21 mouse cellular contexts compared by ENCODE assay signal in the genomic region with DNA sequence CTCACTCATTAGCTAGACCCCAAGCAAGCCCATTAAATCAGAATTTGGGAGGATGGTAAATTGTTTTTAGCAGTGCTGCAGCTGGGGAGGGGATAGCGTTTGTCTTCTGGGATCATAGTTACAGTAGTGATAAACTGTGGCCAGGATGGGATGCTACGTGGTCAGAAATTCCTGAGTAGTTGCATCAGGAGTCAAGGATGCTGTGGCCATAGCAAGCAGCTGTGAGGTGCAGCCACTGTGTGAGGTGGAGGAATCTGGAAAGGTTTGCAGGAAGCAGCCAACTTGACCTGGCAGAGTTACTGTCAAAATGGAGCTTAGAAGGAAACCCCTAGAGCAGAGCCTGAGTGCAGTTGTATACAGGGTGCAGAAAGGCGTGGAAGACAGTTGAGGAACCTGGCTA.
"Had no signal": no experiment of that assay in that cellular context is flagged by ENCODE, and none has a peak within 500 bp of the region (broad histone marks: within the 10 kb centered on the region; RNA-seq: fewer than 3 reads in every experiment).

No protein-coding gene starts in this region.

- ATAC-seq: intestine, embryonic 15.5 days; intestine, postnatal 0 days had no signal

- H3K9me3 ChIP-seq: heart, embryonic 13.5 days; heart, embryonic 15.5 days; hindbrain, embryonic 10.5 days; hindbrain, embryonic 12.5 days; intestine, embryonic 15.5 days; limb, embryonic 10.5 days; limb, embryonic 12.5 days had no signal

- H3K4me3 ChIP-seq: gastrocnemius, adult 2 months; heart, adult 2 months; heart, embryonic 13.5 days; heart, embryonic 15.5 days; hindbrain, embryonic 10.5 days; hindbrain, embryonic 12.5 days; intestine, embryonic 15.5 days; layer of hippocampus, adult 2 months; left cerebral cortex, adult 2 months; limb, embryonic 10.5 days; limb, embryonic 12.5 days had no signal

- H3K4me2 ChIP-seq: heart, embryonic 11.5 days; heart, embryonic 13.5 days; heart, embryonic 15.5 days; hindbrain, embryonic 12.5 days; hindbrain, embryonic 14.5 days; intestine, embryonic 15.5 days; limb, embryonic 12.5 days; liver, embryonic 11.5 days had no signal

- DNase-seq: gastrocnemius, adult 2 months; gastrocnemius, postnatal 10 days; gastrocnemius, postnatal 25 days; heart, adult 2 months; heart, postnatal 36 days; kidney, adult 18-20 months; kidney, adult 8-10 months; liver had no signal

- H3K9ac ChIP-seq: heart, embryonic 13.5 days; heart, embryonic 15.5 days; hindbrain, embryonic 12.5 days; hindbrain, embryonic 14.5 days; intestine, embryonic 15.5 days; limb, embryonic 12.5 days had no signal

- H3K27me3 ChIP-seq: heart, embryonic 13.5 days; heart, embryonic 15.5 days; hindbrain, embryonic 12.5 days; intestine, embryonic 15.5 days; limb, embryonic 12.5 days had no signal

- H3K27ac ChIP-seq: gastrocnemius, adult 2 months; heart, adult 2 months; heart, embryonic 13.5 days; heart, embryonic 15.5 days; hindbrain, embryonic 10.5 days; hindbrain, embryonic 12.5 days; hindbrain, embryonic 14.5 days; intestine, embryonic 15.5 days; layer of hippocampus, adult 2 months; left cerebral cortex, adult 2 months; limb, embryonic 10.5 days; limb, embryonic 12.5 days had no signal

- H3K4me1 ChIP-seq: hindbrain, embryonic 10.5 days; hindbrain, embryonic 12.5 days; intestine, embryonic 15.5 days; limb, embryonic 10.5 days; limb, embryonic 12.5 days had no signal
